Mouse (Mus musculus): ENCODE measurements around the gene Gm21987.

The Gm21987 gene

DNA sequence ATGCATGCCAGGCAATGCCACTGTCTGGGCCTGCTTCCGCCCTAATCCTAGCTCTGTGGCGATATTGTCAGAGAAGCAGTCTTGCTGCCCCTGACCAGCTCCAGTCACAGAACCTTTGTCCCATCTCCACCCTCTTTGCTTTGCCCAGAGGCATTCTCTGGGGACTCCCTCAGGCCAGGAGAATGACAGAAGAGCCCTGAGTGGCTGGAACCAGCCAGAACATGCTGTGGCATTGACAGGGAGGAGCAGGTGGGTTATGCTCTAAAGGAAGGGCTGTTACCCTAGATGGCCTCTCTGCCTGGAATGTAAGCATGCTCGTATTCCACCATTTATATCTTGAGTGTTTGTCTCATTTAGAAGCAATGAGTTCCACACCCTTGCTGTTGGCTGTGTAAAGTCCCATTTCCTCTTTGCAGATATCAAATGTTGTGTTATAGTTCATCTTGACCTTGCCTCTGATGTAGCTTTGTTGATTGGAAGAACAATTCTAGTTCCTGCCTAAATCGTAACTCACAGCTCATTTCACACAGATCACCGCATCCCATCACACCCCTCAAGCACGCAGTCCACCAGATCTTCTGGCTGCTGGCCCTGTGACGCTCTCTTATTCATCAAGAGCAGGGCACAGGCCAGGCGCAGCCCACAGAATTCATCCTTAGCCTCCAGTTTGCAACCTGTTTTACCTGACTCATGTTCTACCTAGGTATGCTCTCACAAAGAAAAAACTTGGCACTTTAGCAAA lies 24.0 kb downstream of the Gm21987 start:
- DNase-seq (ENCODE audit: low read depth, low spot score): no peak

DNA sequence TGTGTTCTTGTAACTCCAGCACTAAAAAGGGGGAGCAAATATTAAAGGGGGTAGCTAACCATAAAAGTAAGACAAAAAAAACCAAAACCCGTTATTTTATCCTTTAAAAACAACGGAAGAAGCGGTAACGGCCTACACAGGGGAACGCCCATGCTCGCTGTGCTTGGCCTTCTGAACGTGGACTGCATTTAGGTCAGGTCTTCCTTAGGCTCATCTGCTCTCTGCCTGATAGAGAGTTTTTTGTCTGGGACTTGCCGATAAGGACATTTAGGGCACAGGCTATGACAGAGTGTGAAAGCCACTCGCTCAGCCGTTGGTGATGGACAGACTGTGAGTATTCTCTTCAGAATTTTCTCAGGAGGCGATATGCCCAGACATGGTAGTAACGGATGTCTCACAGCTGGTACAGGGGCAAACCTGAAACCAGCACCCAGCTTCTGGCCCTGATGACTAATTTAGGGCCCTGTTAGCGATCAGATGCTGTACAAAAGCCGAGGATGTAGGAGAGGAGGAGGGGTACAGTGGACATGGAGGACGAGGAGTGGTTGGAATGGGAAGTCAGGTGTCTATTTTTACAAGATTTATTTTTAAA lies 25.0 kb downstream of the Gm21987 start:
- DNase-seq (ENCODE audit: low read depth, low spot score): no peak

DNA sequence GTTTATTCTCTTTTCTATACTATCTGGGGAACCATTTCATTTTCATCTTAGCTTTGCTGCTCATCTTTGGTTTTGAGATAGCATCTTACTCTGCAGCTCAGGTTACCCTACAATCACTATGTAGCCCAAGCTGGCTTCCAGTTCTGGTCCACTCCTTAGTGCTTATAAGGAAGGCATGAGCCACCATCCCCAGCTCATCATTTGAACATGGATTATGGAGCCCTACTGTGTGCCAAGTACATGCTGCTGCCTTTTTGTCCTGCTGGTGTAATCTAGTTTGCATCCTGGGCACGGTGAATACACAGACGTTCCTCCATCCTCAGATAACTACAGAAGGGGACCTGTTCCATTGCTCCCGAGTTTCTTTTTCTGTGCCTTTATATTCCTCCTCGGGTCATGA lies 26.0 kb downstream of the Gm21987 start:
- DNase-seq (ENCODE audit: low read depth, low spot score): no peak

DNA sequence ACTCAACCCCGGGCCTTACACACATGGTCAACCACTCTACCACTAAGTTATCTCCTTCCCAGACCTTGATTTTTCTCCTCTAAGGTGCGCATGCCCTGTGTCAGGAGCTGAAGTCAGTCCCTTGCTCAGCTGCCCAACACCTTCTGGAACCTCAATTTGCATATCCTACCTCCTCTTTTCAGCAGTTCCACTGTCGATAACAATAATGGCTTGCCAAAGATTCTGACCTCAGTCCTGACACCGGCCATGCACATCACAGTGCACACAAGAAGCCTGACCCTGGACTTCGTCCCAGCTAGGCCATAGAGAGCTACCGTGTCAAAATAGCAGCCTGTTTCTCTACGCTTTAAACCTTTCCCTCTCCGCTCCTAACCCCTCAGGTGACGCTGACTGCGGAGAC lies 26.6 kb downstream of the Gm21987 start:
- no peak for DNase-seq (ENCODE audit: low read depth, low spot score)

DNA sequence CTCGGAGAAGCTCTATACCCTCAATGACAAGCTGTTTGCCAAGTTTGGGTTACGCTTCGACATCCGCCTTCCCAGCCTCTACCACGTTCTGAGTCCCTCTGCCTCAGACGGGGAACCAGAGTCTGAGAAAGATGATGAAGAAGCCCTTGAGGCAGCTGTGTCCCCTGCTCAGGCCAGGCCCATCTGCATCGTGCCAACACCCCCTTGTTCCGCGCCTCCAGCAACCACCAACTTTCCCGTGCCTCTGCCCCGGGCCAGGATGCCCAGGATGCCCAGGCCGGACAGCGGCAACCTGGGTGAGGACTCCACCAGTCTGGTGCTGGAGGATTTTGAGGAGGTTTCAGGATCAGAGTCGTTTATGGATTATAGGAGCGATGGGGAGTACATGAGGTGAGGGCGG lies 27.1 kb downstream of the Gm21987 start:
- DNase-seq (ENCODE audit: low read depth, low spot score): no peak

DNA sequence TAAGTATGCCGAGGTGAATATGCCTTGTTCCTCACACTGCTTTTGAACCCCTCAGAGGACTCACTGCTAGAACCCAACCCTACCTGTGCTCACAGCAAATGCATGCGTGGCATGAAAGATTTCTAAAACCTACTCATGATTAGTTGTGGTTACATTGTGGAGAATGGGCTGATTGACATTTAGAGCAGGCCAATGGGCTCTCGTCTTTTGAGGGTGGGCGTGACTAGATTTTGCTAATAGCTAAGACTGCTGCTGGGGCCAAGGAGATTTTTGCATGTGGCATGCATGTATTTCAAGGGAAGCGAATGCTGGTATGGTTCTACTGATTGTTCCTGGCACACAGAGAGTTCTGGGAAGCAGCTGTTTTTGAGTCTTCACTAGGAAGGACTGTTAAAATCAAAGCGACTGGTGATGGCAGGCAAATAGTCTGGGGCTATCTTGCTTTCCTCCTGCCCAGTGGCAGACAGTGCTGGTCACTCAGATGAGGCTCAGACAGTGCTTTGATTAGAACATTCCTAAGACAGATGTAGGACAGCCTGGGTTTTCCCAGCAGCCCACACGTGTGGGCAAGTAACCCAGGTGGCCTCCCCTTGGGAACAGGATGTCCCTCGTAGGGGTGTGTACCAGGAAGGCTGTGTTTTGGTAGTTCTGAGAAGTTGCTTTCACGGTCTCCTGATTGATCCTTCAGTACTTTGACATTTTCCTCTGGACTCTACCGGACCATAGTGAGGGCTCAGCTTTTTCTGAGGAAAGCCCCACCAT lies 27.7 kb downstream of the Gm21987 start:
- DNase-seq (ENCODE audit: low read depth, low spot score): no peak

DNA sequence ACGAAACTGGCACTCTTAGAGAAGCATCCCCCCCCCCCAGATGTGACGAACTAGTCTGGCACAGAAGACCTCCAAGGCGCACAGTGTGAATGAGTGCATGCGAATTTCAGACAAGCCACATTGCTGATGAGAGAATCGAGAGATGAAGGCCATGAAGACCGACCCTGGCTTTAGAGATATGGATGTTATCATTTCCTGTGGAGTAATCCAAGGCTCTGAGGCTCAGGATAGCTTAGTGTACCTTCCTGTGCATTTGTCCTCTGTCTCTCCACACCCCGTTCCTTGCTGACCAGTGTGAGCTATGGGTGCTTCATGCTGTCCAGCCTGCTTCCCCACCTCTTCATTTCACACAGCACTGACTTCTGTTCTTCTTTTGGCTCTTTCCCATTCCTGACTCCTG lies 28.3 kb downstream of the Gm21987 start:
- no peak for DNase-seq (ENCODE audit: low read depth, low spot score)

DNA sequence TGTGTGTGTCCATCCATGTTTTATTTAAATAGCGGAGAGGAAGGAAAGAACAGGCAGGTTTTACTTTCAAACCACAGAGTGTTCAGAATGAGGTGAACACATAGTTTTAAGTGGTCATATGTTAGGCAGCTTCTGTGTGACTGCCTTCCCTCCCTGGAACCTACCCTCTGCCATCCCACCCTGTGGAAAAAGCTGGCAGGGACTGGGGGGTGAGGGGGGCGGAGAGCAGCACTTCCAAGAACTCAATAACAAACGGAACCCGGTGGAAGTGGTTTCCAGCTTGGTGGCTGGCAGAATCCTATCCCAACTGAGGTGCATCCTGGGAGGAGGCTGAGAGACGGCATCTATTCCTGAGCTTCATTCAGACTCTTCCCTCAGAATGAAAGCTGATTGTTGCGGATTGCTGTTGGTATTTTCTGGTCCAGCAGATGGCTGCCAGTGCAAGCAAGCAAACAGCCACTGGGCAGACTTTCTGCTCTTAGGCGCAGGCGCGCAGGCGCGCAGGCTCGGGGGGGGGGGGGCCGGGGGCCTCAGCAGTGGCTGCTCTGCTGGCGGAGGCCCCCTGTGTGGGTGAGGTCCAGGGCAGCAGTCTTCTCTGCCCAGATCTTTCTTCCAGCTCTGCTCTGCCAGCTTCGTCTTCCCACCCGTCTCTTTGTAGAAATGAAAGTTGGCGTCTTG lies 29.5 kb downstream of the Gm21987 start:
- peak; percentile 56 for DNase-seq (ENCODE audit: low read depth, low spot score)

DNA sequence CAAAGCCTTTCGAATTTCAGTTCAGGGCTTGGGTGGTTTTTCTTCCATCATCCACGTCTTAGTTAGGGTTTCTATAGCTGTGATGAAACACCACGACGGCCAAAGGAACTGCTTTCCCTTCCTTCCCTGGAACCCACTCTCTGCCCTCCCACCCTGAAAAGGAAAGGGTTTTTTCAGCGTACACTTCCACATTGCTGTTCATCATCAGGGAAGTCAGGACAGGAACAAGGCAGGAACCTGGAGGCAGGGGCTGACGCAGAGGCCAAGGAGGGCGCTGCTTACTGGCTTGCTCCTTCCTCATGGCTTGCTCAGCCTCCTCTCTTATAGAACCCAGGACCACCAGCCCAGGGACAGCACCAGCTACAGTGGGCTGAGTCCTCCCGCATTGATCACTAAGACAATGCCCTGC lies 30.0 kb downstream of the Gm21987 start:
- no peak for DNase-seq (ENCODE audit: low read depth, low spot score)

DNA sequence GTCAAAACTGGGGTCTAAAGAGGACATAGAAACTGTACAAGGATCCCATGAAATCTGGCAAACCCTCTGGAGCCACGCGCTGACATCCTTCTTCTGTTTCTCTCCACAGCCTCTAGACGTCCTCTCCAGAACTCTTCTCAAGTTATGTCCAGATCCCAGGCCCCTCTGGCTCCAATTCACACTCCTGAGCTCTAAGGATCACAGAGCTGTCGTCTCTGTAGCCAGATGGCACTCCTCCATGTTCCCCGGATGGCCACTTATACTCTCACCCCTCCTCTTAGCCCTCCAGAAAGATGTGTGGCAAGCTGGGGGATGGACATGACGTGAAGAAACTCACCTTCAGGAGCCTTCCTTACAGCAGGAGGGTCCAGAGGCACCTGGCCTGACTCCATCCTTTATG lies 30.7 kb downstream of the Gm21987 start:
- no peak for DNase-seq (ENCODE audit: low read depth, low spot score)

DNA sequence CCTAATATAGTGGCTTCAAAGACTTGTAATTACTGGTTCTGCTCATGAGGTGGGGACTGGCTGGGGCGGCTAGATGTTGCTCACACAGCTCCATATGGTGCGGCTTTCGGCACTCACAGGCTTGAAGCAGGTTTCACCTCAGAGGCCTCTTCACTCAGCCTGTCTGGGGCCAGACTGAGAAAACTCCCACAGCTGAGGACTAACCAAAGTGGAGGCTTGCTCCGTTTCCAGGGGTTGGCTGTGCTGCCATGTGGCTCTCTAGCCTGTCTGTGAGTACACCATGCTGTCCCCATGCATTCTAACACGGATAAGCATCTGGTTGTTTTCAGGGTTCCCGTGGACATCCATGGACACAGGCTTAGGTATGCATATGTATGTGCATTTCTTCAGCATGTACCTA lies 31.8 kb downstream of the Gm21987 start:
- no peak for DNase-seq (ENCODE audit: low read depth, low spot score)

DNA sequence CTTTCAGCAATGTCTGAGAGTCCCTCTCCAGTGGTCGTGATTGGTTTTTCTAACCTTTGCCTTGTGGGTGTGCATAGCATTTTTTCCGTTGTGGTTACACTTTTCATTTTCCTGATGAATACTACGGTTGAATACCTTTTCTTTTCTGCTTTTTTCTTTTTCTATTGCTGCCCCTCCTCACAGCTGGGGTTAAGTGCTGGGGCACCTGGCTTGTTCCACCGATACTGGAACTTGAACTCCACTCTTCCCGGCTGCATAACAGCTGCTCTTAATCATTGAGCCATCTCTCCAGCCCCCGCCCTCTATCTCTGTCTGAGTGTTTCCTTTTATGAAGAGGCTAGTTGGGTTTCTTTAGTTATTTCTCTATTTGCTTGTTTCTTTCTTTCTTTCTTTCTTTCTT lies 32.2 kb downstream of the Gm21987 start:
- no peak for DNase-seq (ENCODE audit: low read depth, low spot score)

DNA sequence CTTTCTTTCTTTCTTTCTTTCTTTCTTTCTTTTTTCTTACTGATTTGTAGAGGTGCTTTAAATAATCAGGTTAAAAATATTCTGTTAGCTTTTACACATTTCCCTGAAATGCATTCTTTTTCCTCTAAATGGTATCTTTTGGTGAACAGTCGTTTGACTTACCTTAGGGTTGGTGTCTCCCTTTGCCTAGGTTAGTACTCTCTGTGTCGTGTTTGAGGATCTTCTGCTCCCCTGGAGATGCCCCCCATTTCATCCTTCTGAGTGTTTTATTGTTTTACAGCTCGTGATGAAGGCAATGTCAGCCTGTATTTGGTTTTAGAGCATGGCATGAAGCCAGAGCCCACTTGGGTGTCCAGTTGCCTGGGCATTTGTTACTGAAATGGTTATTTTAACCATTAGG lies 32.7 kb downstream of the Gm21987 start:
- no peak for DNase-seq (ENCODE audit: low read depth, low spot score)

DNA sequence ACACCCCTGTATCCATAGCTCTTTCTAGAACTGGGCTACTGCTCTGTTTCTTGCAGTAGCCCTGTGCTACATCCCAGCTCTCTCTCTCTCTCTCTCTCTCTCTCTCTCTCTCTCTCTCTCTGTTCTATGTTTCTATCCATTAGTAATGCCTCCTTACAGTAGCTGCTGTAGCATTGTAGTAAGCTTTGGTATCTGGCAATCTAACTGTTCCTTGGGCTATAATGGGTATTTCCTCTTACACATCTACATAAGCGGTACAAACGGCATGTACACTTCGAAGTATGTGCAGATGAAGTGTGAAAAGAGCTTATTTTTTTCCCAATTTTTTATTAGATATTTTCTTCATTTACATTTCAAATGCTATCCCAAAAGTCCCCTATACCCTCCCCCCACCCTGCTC lies 33.1 kb downstream of the Gm21987 start:
- DNase-seq (ENCODE audit: low read depth, low spot score): no peak

DNA sequence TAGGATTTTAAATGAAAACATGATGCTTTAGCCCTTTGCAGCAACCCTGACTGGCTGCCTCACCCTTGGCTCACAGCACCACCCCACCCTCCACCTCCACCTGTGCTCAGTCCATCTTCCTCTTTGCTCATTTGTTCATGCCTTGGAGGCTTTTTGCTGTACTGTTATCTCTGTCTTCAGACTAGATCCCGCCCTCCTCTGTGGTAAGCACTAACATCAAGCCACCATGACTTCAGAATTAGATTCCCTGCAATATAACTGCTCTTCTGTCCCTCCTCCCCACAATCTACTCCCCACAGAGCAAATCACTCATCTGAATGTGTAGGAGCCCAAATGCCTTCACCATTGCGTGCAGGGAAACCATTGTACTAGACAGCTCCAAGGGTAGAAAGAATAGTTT lies 36.8 kb downstream of the Gm21987 start:
- no peak for DNase-seq (ENCODE audit: low read depth, low spot score)

DNA sequence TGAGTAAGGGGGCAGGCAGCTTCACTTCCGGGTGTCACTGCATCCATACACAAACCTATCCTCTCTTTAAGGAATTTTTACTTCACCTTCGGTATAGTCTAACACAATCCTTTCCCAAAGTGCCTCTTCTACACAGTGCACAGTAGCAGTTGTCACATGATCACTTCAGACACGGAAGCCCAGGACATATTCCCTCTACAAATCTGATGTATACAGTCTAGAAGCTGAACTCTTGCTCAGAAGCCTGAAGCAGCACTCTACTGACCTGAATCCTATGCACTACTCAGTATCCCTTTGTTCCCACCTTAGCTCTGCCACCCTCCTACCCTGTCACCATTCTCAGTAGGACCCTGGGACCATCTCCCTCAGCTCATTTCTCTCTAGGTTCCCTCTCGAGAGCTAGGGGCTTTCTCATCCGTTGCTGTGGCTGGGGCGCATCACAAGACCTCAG lies 38.4 kb downstream of the Gm21987 start:
- no peak for DNase-seq (ENCODE audit: low read depth, low spot score)

DNA sequence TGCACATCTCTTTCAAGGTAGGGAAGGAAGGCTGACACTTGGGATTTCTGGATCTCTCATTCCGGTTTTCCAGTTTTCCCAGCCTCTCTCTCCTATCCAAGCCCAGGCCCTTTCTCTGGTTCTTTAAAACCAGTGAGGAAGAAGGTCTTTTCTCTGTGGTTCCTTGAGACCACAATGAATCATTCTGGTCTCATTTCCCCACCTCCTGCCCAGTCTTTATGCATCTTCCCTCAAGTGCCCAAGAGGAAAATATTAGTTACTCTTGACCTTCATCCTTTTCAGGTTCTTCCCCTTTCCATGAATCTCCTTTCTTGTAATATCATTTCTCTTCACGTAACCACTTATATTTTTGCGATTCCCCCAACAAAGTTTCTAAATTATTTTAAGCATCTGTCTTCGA lies 38.9 kb downstream of the Gm21987 start:
- no peak for DNase-seq (ENCODE audit: low read depth, low spot score)

DNA sequence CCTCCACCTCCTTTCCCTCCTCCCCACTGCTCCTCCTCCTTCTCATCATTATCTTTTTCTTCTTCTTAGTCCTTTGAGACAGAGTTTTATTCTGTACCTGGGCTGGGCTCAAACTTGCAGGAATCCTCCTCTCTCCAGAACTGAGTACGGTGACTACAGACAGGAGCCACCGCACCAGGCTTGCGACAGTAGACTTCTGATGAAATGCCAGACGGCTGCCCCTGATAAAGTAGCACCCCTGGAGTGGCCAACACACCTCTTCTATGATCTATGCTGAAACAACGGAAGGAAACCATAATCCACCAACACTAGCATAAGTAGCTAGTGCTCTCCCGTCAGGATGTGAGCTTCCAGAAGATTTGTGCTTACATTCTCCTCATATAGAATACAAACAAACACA lies 40.5 kb downstream of the Gm21987 start:
- DNase-seq (ENCODE audit: low read depth, low spot score): no peak

DNA sequence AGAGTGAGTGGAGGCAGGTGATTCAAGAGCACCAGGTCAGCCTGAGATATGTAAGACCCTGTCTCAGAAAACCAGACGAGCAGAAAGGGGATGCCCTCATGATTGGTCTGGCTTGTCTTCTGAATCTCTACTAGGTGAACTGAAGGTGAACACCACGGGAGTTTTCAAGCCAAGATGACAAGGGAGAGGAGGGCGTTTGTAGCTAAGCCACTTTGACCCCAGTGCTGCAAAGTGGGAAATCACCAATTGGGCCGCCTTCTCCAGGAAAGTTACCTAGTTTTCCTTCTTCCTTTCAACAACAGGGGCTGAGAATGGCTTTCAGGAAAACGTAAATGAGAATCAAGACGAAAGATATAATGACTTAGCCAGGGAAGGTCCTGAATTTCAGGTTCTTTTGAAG lies 41.9 kb downstream of the Gm21987 start:
- no peak for DNase-seq (ENCODE audit: low read depth, low spot score)

DNA sequence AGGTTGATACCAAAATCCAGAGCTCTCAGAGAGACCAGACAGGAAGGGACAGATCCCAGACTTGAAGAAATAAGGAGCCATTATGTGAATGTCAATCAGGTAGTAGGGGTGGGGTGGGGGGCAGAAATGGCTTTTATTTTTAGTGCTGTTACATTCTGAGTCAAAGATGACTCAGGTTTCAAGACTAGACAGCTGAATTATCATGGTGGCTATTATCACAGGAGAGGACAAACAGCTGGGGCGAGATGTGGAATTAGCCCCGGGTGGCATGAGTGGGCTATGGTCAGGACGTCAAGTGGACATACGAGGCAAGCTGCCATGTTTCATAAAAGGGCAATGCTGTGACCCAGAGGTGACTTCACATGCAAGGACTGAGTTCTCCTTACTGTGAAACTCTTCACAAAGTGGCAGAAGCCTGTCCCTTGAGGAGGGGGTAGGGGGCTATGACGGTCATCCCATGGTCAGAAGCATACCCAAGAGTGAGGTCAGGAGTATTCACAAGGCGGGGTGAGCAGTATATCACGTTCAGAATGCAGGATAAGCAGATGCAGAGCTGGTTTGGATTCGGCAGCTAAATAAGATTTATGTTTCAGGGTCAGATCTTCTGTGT lies 42.5 kb downstream of the Gm21987 start:
- DNase-seq (ENCODE audit: low read depth, low spot score): no peak

DNA sequence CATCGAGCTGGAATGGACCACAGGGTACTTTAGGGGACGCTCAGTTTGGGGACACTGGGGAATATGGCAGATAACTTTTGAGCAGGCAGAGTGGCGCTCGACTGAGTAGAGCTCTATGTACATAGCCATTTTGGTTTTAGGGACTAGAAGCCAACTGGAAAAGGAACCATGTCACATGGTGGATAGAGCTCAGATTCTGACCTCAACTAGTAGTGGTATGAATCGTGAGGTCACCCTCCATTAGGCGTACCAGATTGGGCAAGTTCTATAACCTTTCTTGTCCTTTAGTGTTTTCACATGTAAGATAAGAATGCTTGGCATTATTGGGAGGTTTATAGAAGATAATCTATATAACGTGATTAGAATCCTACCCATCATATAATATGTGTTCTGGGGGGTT lies 43.5 kb downstream of the Gm21987 start:
- DNase-seq (ENCODE audit: low read depth, low spot score): no peak
